Comparison of ENCODE assay signal across 8 mouse cellular contexts in the genomic region with DNA sequence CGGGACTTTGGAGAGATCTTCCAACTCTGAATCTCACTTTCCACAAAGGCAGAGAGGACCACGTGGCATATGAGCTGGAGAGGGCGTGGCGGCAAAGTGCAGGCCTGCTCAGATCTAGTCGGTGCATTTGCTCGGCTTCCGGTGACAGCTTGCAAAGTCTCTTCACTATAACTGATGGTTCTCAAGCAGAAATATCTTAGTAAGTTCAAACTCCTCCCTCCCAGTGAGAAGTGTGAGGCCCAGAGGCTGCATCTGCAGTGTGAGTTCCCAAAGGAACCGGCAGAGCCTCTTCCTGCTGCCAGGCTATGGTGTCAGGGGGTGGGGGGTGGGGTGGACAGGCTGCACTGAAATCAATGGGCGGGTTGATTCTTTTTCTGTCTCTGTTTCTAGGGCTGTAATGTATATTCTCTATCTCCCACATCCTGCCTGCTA.
DNase-seq lines count a peak whose midpoint lies in the region; ATAC-seq and TF ChIP-seq lines count a peak whose summit lies in the region.

No protein-coding gene starts in this region.

- no peaks in the 10 kb centered on the region for H3K36me3 ChIP-seq in heart, embryonic 12.5 days
- H3K36me3 ChIP-seq in limb, embryonic 11.5 days (ENCODE audit: control insufficient read depth, insufficient read depth, low read length): no peaks in the 10 kb centered on the region
- H3K36me3 ChIP-seq in myocyte (ENCODE audit: control insufficient read depth, insufficient read depth): no peaks in the 10 kb centered on the region

- peaks cover 55% of the 10 kb centered on the region for H3K4me1 ChIP-seq in heart, embryonic 12.5 days (replicated peaks)
- peaks cover 31% of the 10 kb centered on the region for H3K4me1 ChIP-seq in limb, embryonic 11.5 days (ENCODE audit: control insufficient read depth, insufficient read depth, low read length)

- peak overlapping the region; percentile 26; the same call in 1 of the 2 replicates for H3K4me2 ChIP-seq in heart, embryonic 12.5 days
- no peak overlapping the region for H3K4me2 ChIP-seq in limb, embryonic 11.5 days (ENCODE audit: low read depth, severe bottlenecking)
- no peak overlapping the region for H3K4me2 ChIP-seq in myocyte (ENCODE audit: low read depth)

- no peak overlapping the region for H3ac ChIP-seq in myocyte (ENCODE audit: control insufficient read depth, insufficient read length)

- H3K9ac ChIP-seq in heart, embryonic 12.5 days: peak overlapping the region; percentile 47; the same call in 1 of the 2 replicates
- H3K9ac ChIP-seq in limb, embryonic 11.5 days (ENCODE audit: low read length): no peak overlapping the region

- no peaks in the 10 kb centered on the region for H3K79me2 ChIP-seq in myocyte (ENCODE audit: control insufficient read depth, insufficient read depth)

- no peak for TF ChIP-seq POLR2A in myocyte (IDR thresholded peaks at IDR 0.05; ENCODE audit: insufficient read length, low read depth)

- no peaks in the 10 kb centered on the region for H3K27me3 ChIP-seq in heart, embryonic 12.5 days (replicated peaks)
- no peaks in the 10 kb centered on the region for H3K27me3 ChIP-seq in limb, embryonic 11.5 days (ENCODE audit: control insufficient read depth, insufficient read depth, low read length)
- H3K27me3 ChIP-seq in myocyte (ENCODE audit: control insufficient read depth, insufficient read depth, insufficient read length): no peaks in the 10 kb centered on the region

- DNase-seq in cerebellum, adult 9-10 months: peak; percentile 10
- DNase-seq in R1 (ENCODE audit: low read depth, low spot score): peak; percentile 20
- DNase-seq in limb, embryonic 11.5 days (ENCODE audit: low spot score): peak; percentile 39
- DNase-seq in cerebellum, adult 8-10 months: no peak

- peak overlapping the region; percentile 84 for H3K27ac ChIP-seq in heart, embryonic 12.5 days (ENCODE audit: poor library complexity, severe bottlenecking)
- H3K27ac ChIP-seq in limb, embryonic 11.5 days (replicated peaks; ENCODE audit: low read depth, low read length): 0 out of 2 replicates have a peak overlapping the region, but pooled peaks have one; percentile 33

- ATAC-seq in cerebellum, adult (ENCODE audit: insufficient number of reproducible peaks, low FRiP score, low TSS enrichment): no peak
- ATAC-seq in heart, embryonic 12.5 days (ENCODE audit: insufficient number of reproducible peaks, low FRiP score): peak; percentile 73
- ATAC-seq in limb, embryonic 11.5 days (ENCODE audit: insufficient number of reproducible peaks, low FRiP score, low TSS enrichment, low read depth): no peak
- ATAC-seq in erythroblast, adult 5-6 weeks (replicated peaks; ENCODE audit: low FRiP score, poor library complexity, severe bottlenecking): no peak

- H3K9me3 ChIP-seq in heart, embryonic 12.5 days (replicated peaks): no peaks in the 10 kb centered on the region
- no peaks in the 10 kb centered on the region for H3K9me3 ChIP-seq in limb, embryonic 11.5 days (ENCODE audit: control insufficient read depth, low read length)

- H3K4me3 ChIP-seq in heart, embryonic 12.5 days: no peak overlapping the region
- H3K4me3 ChIP-seq in limb, embryonic 11.5 days (ENCODE audit: low read depth, low read length): no peak overlapping the region
- no peak overlapping the region for H3K4me3 ChIP-seq in myocyte

- WGBS in heart, embryonic 12.5 days: 16% methylated on average over 9 of the region's 9 CpGs
- 51% methylated on average over 9 of the region's 9 CpGs for WGBS in limb, embryonic 11.5 days

TF ChIP-seq in myocyte, 11 proteins besides CTCF, POLR2A, EP300 and RAD21:
- TF ChIP-seq USF1 (IDR thresholded peaks at IDR 0.05; ENCODE audit: low read depth): peak; percentile 11
- no peak for TF ChIP-seq MYOG (IDR thresholded peaks at IDR 0.05; ENCODE audit: control insufficient read depth in 1 of 3, insufficient read depth in 1 of 3, insufficient read length in 2 of 3, low read depth in 2 of 3)
- TF ChIP-seq CEBPB (IDR thresholded peaks at IDR 0.05; ENCODE audit: insufficient read depth, poor library complexity, severe bottlenecking): no peak
- no peak for TF ChIP-seq E2F4 (IDR thresholded peaks at IDR 0.05; ENCODE audit: insufficient read depth)
TF ChIP-seq in myocyte: peak in this region for 1.
